Mouse (Mus musculus) forebrain, embryonic 16.5 days (tissue): Measurements from ENCODE around the gene Hpn. TPM values are rescaled to one million over a fixed set of nuclear protein-coding genes. Genes with fewer than 3 reads are reported as not detected.

Source experiments
- ATAC-seq: fragments of 200-750 bp; cut with Nextera tagmentation; 2 replicates; pipeline ENCODE4 v1.8.0; 2017; ENCODE audit warnings: mild to moderate bottlenecking, moderate library complexity
- H3K27ac ChIP-seq: fragments of 300-500 bp; sonication (generic); 2 replicates; pipeline ENCODE4 v1.5.1; 2014; ENCODE audit warnings: low read length, control low read depth
- H3K27me3 ChIP-seq: fragments of 300-500 bp; sonication (generic); replicated peaks from 2 replicates; pipeline ENCODE4 v1.6.1; 2014; ENCODE audit warnings: low read length; ENCODE audit not compliant: control insufficient read depth, insufficient read depth
- H3K36me3 ChIP-seq: fragments of 300-500 bp; sonication (generic); 2 replicates; pipeline ENCODE4 v1.6.1; 2014; ENCODE audit not compliant: control insufficient read depth, insufficient read depth
- H3K4me1 ChIP-seq: fragments of 300-500 bp; sonication (generic); replicated peaks from 2 replicates; pipeline ENCODE4 v1.6.1; 2014; ENCODE audit warnings: low read length; ENCODE audit not compliant: control insufficient read depth, insufficient read depth
- H3K4me2 ChIP-seq: fragments of 300-500 bp; sonication (generic); 2 replicates; pipeline ENCODE4 v1.6.1; 2014; ENCODE audit warnings: mild to moderate bottlenecking, low read length, control low read depth
- H3K4me3 ChIP-seq: fragments of 300-500 bp; sonication (generic); replicated peaks from 2 replicates; pipeline ENCODE4 v1.5.1; 2014; ENCODE audit warnings: mild to moderate bottlenecking, low read length, control low read depth
- H3K9ac ChIP-seq: fragments of 300-500 bp; sonication (generic); replicated peaks from 2 replicates; pipeline ENCODE4 v1.6.1; 2014; ENCODE audit warnings: low read depth, low read length, control low read depth
- H3K9me3 ChIP-seq: fragments of 300-500 bp; sonication (generic); 2 replicates; pipeline ENCODE4 v1.6.1; 2016; ENCODE audit warnings: low read length; ENCODE audit not compliant: control insufficient read depth
- WGBS: fragments of 180-500 bp; shearing (Covaris S2); extraction: QIAGEN DNeasy Blood & Tissue Kit; methylation state at CpG from one replicate; pipeline ENCODE4 v1.1.7; 2014; 5-methylcytosine and 5-hydroxymethylcytosine counted together
- polyA plus RNA-seq: library from polyadenylated mRNA; unstranded; fragments of >200 nt; fragmentation: Nextera tagmentation; extraction: Ambion mirVana; gene quantifications from 2 replicates; pipeline ENCODE4 v1.2.1, GENCODE M21; 2015

Gene Hpn
- polyA plus RNA-seq, 1 experiment from 2014 or later: not detected

- H3K36me3 ChIP-seq: no peaks in the 10 kb centered on the region
- no peaks in the 10 kb centered on the region; the same call in 1 of the 2 replicates for H3K27me3 ChIP-seq
- H3K4me1 ChIP-seq: no peaks in the 10 kb centered on the region
- no peak for ATAC-seq
- H3K4me2 ChIP-seq: no peak overlapping the region
- H3K27ac ChIP-seq: no peak overlapping the region
- H3K9ac ChIP-seq: no peak overlapping the region
- H3K9me3 ChIP-seq: no peaks in the 10 kb centered on the region
- H3K4me3 ChIP-seq: no peak overlapping the region
- WGBS: 67% methylated on average over 3 of the region's 3 CpGs
Measured at GRCm38 (mm10) chr7:31088206-31088605, 26.9 kb downstream of the Hpn start.

- Histone ChIP-seq H3K36me3 (no peaks in the 10 kb centered on the region), H3K4me2 (no peak overlapping the region), H3K9ac (no peak overlapping the region), H3K27ac (no peak overlapping the region), H3K9me3 (no peaks in the 10 kb centered on the region), H3K4me3 (no peak overlapping the region), H3K4me1 (no peaks in the 10 kb centered on the region), H3K27me3 (no peaks in the 10 kb centered on the region; the same call in 1 of the 2 replicates)
- ATAC-seq: no peak
- WGBS: 65% methylated on average over 2 of the region's 2 CpGs
Measured at GRCm38 (mm10) chr7:31087262-31087661, 27.8 kb downstream of the Hpn start.

- no peak overlapping the region for H3K27ac ChIP-seq
- ATAC-seq: no peak
- H3K4me1 ChIP-seq: no peaks in the 10 kb centered on the region
- no peaks in the 10 kb centered on the region for H3K27me3 ChIP-seq
- H3K36me3 ChIP-seq: no peaks in the 10 kb centered on the region
- no peak overlapping the region for H3K4me2 ChIP-seq
- H3K4me3 ChIP-seq: no peak overlapping the region
- 92% methylated on average over 9 of the region's 9 CpGs for WGBS
- H3K9ac ChIP-seq: no peak overlapping the region
- H3K9me3 ChIP-seq: no peaks in the 10 kb centered on the region
Measured at GRCm38 (mm10) chr7:31086175-31086755, 28.8 kb downstream of the Hpn start.

GRCm38 (mm10) chr7:31085171-31085570 lies 29.9 kb downstream of the Hpn start:
- H3K4me3 ChIP-seq: no peak overlapping the region
- WGBS: 9% methylated on average over 3 of the region's 3 CpGs
- no peak overlapping the region for H3K4me2 ChIP-seq
- no peaks in the 10 kb centered on the region for H3K27me3 ChIP-seq
- no peaks in the 10 kb centered on the region for H3K36me3 ChIP-seq
- no peaks in the 10 kb centered on the region for H3K4me1 ChIP-seq
- ATAC-seq: no peak
- no peak overlapping the region for H3K9ac ChIP-seq
- no peak overlapping the region for H3K27ac ChIP-seq
- H3K9me3 ChIP-seq: no peaks in the 10 kb centered on the region

- WGBS: 52% methylated on average over 9 of the region's 9 CpGs
- no peak for ATAC-seq
- Histone ChIP-seq H3K36me3 (no peaks in the 10 kb centered on the region), H3K4me1 (no peaks in the 10 kb centered on the region), H3K9ac (no peak overlapping the region), H3K27me3 (no peaks in the 10 kb centered on the region), H3K27ac (no peak overlapping the region), H3K4me3 (no peak overlapping the region), H3K4me2 (no peak overlapping the region), H3K9me3 (no peaks in the 10 kb centered on the region)
Measured at GRCm38 (mm10) chr7:31084140-31084539, 30.9 kb downstream of the Hpn start.

- no peak overlapping the region for H3K4me3 ChIP-seq
- H3K4me1 ChIP-seq: no peaks in the 10 kb centered on the region
- H3K9ac ChIP-seq: no peak overlapping the region
- WGBS: 64% methylated on average over 14 of the region's 14 CpGs
- no peak for ATAC-seq
- no peak overlapping the region for H3K27ac ChIP-seq
- no peaks in the 10 kb centered on the region for H3K9me3 ChIP-seq
- H3K4me2 ChIP-seq: no peak overlapping the region
- H3K36me3 ChIP-seq: no peaks in the 10 kb centered on the region
- H3K27me3 ChIP-seq: no peaks in the 10 kb centered on the region
Measured at GRCm38 (mm10) chr7:31082831-31083588, 32.1 kb downstream of the Hpn start.

- no peak overlapping the region for H3K27ac ChIP-seq
- no peaks in the 10 kb centered on the region for H3K4me1 ChIP-seq
- H3K9ac ChIP-seq: no peak overlapping the region
- H3K27me3 ChIP-seq: no peaks in the 10 kb centered on the region
- no peak overlapping the region for H3K4me2 ChIP-seq
- no peak overlapping the region for H3K4me3 ChIP-seq
- no peaks in the 10 kb centered on the region for H3K9me3 ChIP-seq
- no peak for ATAC-seq
- H3K36me3 ChIP-seq: no peaks in the 10 kb centered on the region
Measured at GRCm38 (mm10) chr7:31082106-31082505, 33.0 kb downstream of the Hpn start.

GRCm38 (mm10) chr7:31081106-31081505 lies 34.0 kb downstream of the Hpn start:
- Histone ChIP-seq H3K36me3 (no peaks in the 10 kb centered on the region), H3K4me2 (no peak overlapping the region), H3K27me3 (no peaks in the 10 kb centered on the region), H3K9ac (no peak overlapping the region), H3K27ac (no peak overlapping the region), H3K4me1 (no peaks in the 10 kb centered on the region), H3K9me3 (no peaks in the 10 kb centered on the region), H3K4me3 (no peak overlapping the region)
- ATAC-seq: no peak
- WGBS: 38% methylated on average over 1 of the region's 1 CpGs

- Histone ChIP-seq H3K4me3 (no peak overlapping the region), H3K27me3 (no peaks in the 10 kb centered on the region), H3K4me1 (no peaks in the 10 kb centered on the region), H3K36me3 (no peaks in the 10 kb centered on the region), H3K9ac (no peak overlapping the region), H3K4me2 (no peak overlapping the region), H3K9me3 (no peaks in the 10 kb centered on the region), H3K27ac (no peak overlapping the region)
- ATAC-seq: no peak
- WGBS: 33% methylated on average over 3 of the region's 3 CpGs
Measured at GRCm38 (mm10) chr7:31080611-31081010, 34.5 kb downstream of the Hpn start.
